Mouse (Mus musculus) kidney, adult 9 months (tissue): ENCODE measurements around the gene Strn4.

ENCODE experiments used
- DNase-seq: peaks from one replicate; pipeline ENCODE4 v3.0.0; 2022

Strn4 gene

DNA sequence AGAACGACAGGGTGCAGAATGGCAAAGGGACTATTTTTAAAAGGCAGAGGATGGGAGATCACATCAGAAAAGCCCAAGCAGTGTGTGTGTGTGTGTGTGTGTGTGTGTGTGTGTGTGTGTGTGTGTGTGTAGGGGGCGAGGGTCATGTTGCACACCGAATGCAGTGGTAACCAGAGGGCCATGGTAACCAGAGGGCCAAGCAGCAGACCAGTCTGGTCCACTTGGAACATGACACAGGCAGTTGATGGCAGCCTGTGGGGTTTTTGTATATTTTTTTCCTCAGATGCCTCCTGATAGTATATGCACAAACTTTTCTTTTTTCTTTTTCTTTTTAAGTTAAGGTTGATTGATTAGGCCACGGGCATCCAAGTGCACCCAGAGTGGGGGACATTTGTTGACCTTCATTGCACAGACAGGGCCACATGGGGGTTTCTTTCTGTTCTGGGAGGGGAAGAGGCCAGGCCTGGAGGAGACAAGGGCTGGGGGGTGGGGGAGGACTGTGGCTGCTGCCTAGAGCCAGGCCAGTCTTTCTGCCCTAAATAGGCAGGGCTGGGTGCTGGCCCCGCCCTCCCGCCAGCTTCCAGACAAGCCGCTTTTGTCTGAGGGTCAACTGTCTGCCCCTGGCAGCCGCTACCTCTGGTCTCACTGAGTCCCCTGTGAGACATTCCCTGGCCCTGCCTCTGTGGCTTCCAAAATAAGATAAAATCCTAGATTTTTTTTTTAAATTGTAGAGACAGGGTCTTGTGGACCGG, 64.3 kb downstream of the Strn4 start:
- no peak for DNase-seq

DNA sequence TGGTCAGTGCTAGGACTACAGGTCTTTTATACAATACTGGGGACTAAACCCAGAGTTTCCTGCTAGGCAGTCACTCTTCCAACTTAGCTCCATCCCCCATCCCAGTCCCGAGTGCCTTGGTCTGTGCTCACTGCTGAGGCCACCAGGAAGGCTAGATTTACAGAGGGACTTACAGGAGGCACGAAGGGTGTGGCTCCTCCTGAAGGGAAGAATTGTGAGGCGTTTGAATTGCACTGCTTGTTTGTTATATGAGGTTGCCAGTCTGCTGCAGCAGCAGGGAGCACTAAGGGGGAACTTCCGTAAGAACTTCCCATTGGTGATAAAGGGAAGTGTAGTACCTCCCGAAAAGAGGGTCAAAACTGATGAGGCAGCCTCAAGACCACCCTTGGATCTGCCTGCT, 64.9 kb downstream of the Strn4 start:
- no peak for DNase-seq

DNA sequence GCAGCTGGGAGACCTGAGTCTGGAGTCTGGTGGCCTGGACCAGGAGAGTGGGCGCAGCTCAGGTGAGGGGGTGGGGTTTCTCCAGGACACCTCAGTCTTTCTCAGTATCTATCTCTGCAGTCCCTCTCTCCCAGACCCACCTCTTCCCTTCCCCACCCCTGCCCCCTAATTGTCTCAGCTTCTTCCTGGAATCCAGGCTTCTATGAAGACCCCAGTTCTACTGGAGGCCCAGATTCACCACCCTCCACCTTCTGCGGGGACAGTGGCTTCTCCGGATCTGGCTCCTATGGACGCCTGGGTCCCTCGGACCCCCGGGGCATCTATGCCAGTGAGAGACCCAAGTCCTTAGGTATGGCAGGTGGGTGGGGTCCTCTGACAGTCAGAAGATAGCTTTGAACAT, 67.5 kb downstream of the Strn4 start:
- no peak for DNase-seq

DNA sequence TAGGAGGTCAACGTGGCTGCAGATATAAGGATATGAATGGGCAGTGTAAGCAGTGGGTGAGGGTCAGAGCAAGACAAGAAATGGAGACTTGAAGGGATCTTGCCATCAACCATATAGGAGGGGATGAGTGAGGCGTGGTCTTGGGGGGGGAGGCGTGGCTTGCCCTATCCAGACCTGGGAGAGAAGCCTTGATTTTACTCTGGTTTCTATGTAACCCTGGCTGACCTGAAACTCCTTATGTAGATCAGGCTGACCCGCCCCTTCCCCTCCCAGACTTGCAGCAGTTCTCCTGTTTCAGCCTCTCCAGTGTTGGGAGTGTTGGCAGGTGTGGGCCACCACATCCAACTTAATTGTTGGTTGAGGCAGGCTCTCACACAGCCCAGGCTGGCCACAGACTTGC, 68.6 kb downstream of the Strn4 start:
- no peak for DNase-seq

DNA sequence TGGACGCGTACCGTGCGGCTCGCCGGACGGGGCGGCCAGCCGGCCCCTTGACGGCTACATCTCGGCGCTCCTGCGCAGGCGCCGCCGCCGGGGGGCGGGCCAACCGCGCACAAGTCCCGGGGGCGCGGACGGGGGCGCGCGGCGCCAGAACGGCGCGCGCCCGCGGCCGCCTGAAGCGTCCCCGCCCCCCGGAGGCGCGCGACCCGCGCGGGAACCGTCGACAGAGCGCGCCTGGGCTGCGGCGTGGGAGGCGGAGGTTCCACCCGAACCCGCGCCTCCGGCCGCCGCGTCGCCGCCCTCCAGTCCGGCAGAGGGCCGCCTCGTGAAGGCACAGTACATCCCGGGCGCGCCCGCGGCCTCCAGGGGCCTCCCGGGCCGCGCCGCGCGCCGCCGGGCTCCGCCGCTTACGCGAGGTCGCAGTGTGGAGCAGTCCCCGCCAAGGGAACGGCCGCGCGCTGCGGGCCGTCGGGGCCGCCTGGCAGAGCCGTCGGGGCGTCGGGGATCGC, 69.6 kb downstream of the Strn4 start:
- no peak for DNase-seq

DNA sequence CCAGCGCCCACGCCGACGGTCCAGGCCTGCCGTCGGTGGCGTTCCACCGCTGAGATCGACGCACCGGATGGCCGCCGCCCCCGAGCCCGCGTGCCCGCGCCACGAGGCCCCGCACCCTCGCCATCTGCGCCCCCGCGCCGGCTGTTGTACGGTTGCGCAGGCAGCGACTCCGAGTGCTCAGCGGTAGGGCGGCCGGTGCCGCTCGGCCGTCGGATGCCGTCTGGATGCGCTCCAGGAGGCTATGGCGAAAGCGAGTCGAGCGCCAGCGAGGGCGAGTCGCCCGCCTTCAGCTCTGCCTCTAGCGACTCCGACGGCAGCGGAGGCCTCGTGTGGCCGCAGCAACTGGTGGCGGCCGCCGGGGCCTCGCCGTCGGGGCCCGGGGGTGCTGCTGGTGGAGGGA, 70.2 kb downstream of the Strn4 start:
- no peak for DNase-seq
